In genomic region chr3:98280204-98280932, GRCm38 (mm10) we compare ENCODE assay signal across 8 mouse cellular contexts. TPM values are rescaled to one million over a fixed set of nuclear protein-coding genes. Genes with fewer than 3 reads are reported as not detected.
A peak's percentile ranks its signal among the peaks of the same experiment; 100 is the strongest.
DNase-seq lines count a peak whose midpoint lies in the region; ATAC-seq and TF ChIP-seq lines count a peak whose summit lies in the region.

Gene Hmgcs2 (plus strand): TSS chr3:98280435.

- TF ChIP-seq POLR2A in testis, adult 2 months (IDR thresholded peaks at IDR 0.05; ENCODE audit: control insufficient read depth, low read depth, low read length) = peak; percentile 62

- TF ChIP-seq EP300 in heart, postnatal 0 days (IDR thresholded peaks at IDR 0.05; ENCODE audit: low read depth) = peak; percentile 57; the same call in 1 of the 2 replicates

- no peak within 1 kb of the TSS for H3K9ac ChIP-seq in embryonic facial prominence, embryonic 14.5 days (ENCODE audit: low read depth, low read length)
- peak within 1 kb of the TSS; percentile 42; the same call in 1 of the 2 replicates for H3K9ac ChIP-seq in heart, postnatal 0 days (replicated peaks; ENCODE audit: low read depth, low read length)

- H3K4me1 ChIP-seq in embryonic facial prominence, embryonic 14.5 days (ENCODE audit: control insufficient read depth, insufficient read depth, low read length) = peaks cover 6% of the 10 kb centered on the region; the same call in 1 of the 2 replicates
- H3K4me1 ChIP-seq in heart, postnatal 0 days (ENCODE audit: control insufficient read depth, insufficient read depth) = peaks cover 15% of the 10 kb centered on the region
- no peaks in the 10 kb centered on the region for H3K4me1 ChIP-seq in testis, adult 2 months (ENCODE audit: control insufficient read depth, insufficient read depth, low read length)

- ATAC-seq in embryonic facial prominence, embryonic 14.5 days (ENCODE audit: low read depth) = 0 out of 2 replicates have a peak, but pooled peaks have one; percentile 26
- peak; percentile 83 for ATAC-seq in heart, postnatal 0 days (ENCODE audit: insufficient read depth, low read depth)
- peak; percentile 40 for ATAC-seq in megakaryocyte progenitor cell, adult 5-6 weeks (replicated peaks; ENCODE audit: poor library complexity)

- H3K9me3 ChIP-seq in embryonic facial prominence, embryonic 14.5 days (ENCODE audit: control insufficient read depth, low read length) = no peaks in the 10 kb centered on the region
- H3K9me3 ChIP-seq in heart, postnatal 0 days (replicated peaks; ENCODE audit: control insufficient read depth, low read length) = no peaks in the 10 kb centered on the region

- H3K4me3 ChIP-seq in layer of hippocampus, adult 2 months = peak within 1 kb of the TSS; percentile 43
- no peak within 1 kb of the TSS for H3K4me3 ChIP-seq in embryonic facial prominence, embryonic 14.5 days (ENCODE audit: low read depth, low read length)
- peak within 1 kb of the TSS; percentile 36 for H3K4me3 ChIP-seq in heart, postnatal 0 days (ENCODE audit: low read depth, low read length)
- peak within 1 kb of the TSS; percentile 47 for H3K4me3 ChIP-seq in testis, adult 2 months (ENCODE audit: control insufficient read depth, low read depth, low read length)

- H3K36me3 ChIP-seq in embryonic facial prominence, embryonic 14.5 days (ENCODE audit: control insufficient read depth, insufficient read depth, low read length) = no peaks in the 10 kb centered on the region
- no peaks in the 10 kb centered on the region for H3K36me3 ChIP-seq in heart, postnatal 0 days (replicated peaks; ENCODE audit: control insufficient read depth, insufficient read depth, low read length)
- H3K36me3 ChIP-seq in testis, adult 2 months (ENCODE audit: control insufficient read depth, insufficient read depth, low read length) = no peaks in the 10 kb centered on the region

- TF ChIP-seq CTCF in layer of hippocampus, adult 2 months (conservative IDR thresholded peaks at IDR 0.05) = no peak
- no peak for TF ChIP-seq CTCF in heart, postnatal 0 days (IDR thresholded peaks at IDR 0.05; ENCODE audit: low read depth)
- TF ChIP-seq CTCF in testis, adult 2 months (IDR thresholded peaks at IDR 0.05; ENCODE audit: control insufficient read depth, insufficient read depth, insufficient replicate concordance, low read depth, low read length) = no peak

- no peaks in the 10 kb centered on the region for H3K27me3 ChIP-seq in embryonic facial prominence, embryonic 14.5 days (replicated peaks; ENCODE audit: control insufficient read depth, insufficient read depth, low read length)
- no peaks in the 10 kb centered on the region for H3K27me3 ChIP-seq in heart, postnatal 0 days (ENCODE audit: control insufficient read depth, insufficient read depth, low read length)
- no peaks in the 10 kb centered on the region for H3K27me3 ChIP-seq in testis, adult 2 months (ENCODE audit: control insufficient read depth, insufficient read depth, low read length)

- peak within 1 kb of the TSS; percentile 54; the same call in 1 of the 2 replicates for H3K27ac ChIP-seq in layer of hippocampus, adult 2 months
- H3K27ac ChIP-seq in embryonic facial prominence, embryonic 14.5 days (replicated peaks; ENCODE audit: low read depth, low read length) = no peak within 1 kb of the TSS
- H3K27ac ChIP-seq in heart, postnatal 0 days (ENCODE audit: low read depth) = peak within 1 kb of the TSS; percentile 68
- peak within 1 kb of the TSS; percentile 39 for H3K27ac ChIP-seq in testis, adult 2 months (ENCODE audit: control insufficient read depth, insufficient read depth, low read depth, low read length)

- peak within 1 kb of the TSS; percentile 30; the same call in 1 of the 2 replicates for H3K4me2 ChIP-seq in embryonic facial prominence, embryonic 14.5 days (ENCODE audit: low read depth, low read length)
- peak within 1 kb of the TSS; percentile 48 for H3K4me2 ChIP-seq in heart, postnatal 0 days (ENCODE audit: low read depth, low read length)

- no peak for DNase-seq in layer of hippocampus, adult 2 months (ENCODE audit: low spot score in 2 of 2)
- no peak for DNase-seq in layer of hippocampus, adult 18-20 months (ENCODE audit: low spot score in 2 of 2)
- DNase-seq in embryonic facial prominence, embryonic 14.5 days (ENCODE audit: low spot score) = peak; percentile 65
- DNase-seq in heart, postnatal 0 days (ENCODE audit: low spot score) = peak; percentile 47
- peak; percentile 83 for DNase-seq in kidney, postnatal 14 days
- no peak for DNase-seq in cerebellum, adult 8-10 months

- WGBS in embryonic facial prominence, embryonic 14.5 days = 58% methylated on average over 14 of the region's 14 CpGs
- WGBS in heart, postnatal 0 days = 46% methylated on average over 14 of the region's 14 CpGs

RNA-seq across cellular contexts. Expression of gene Hmgcs2, which starts in this region (rescaled TPM):
- total RNA-seq in layer of hippocampus, adult 2 months (2021) = 10 to 100 TPM in 1 of 2 experiments, 1 to 10 TPM in 1; 8.3 to 10.3 TPM
- 1 to 10 TPM; 7.0 to 8.8 TPM for total RNA-seq in layer of hippocampus, adult 18-20 months (2021)
- 7.2 and 8.2 TPM in 2 replicates for polyA plus RNA-seq in embryonic facial prominence, embryonic 14.5 days (2014; fragmentation: Nextera tagmentation; extraction: Ambion mirVana)
- total RNA-seq in heart, postnatal 0 days (2014; rRNA removed; ENCODE audit: low replicate concordance) = 5.2 and 115 TPM in 2 replicates
- 105 and 153 TPM in 2 replicates for polyA plus RNA-seq in heart, postnatal 0 days (2015; fragmentation: Nextera tagmentation; extraction: Ambion mirVana)
- 0.12 and 0.27 TPM in 2 replicates for total RNA-seq in megakaryocyte progenitor cell, adult 5-6 weeks (2015)
- 0.21 and 0.54 TPM in 2 replicates for total RNA-seq in megakaryocyte progenitor cell, adult 5-6 weeks (2017)
- polyA plus RNA-seq in testis, adult 2 months (2012; rRNA removed) = 42.8 and 59.5 TPM in 2 replicates

Comparison
In these comparisons a context has a peak if more than half of its experiments do, and no peak if none do; other contexts are left out.
1. Peak in ATAC-seq in megakaryocyte progenitor cell, adult 5-6 weeks; RNA of the gene not detected or under 1 TPM.
2. DNase-seq: peak in embryonic facial prominence, embryonic 14.5 days (single experiment), heart, postnatal 0 days (single experiment) and kidney, postnatal 14 days (single experiment); none in layer of hippocampus, adult 2 months (0 of 2), layer of hippocampus, adult 18-20 months (0 of 2) and cerebellum, adult 8-10 months (single experiment).
3. ATAC-seq: peak in every context shown above with its lines; median percentile 83 in heart, postnatal 0 days; 40 in megakaryocyte progenitor cell, adult 5-6 weeks; 26 in embryonic facial prominence, embryonic 14.5 days.